Comparison of ENCODE assay signal across 12 mouse cellular contexts in the genomic region with DNA sequence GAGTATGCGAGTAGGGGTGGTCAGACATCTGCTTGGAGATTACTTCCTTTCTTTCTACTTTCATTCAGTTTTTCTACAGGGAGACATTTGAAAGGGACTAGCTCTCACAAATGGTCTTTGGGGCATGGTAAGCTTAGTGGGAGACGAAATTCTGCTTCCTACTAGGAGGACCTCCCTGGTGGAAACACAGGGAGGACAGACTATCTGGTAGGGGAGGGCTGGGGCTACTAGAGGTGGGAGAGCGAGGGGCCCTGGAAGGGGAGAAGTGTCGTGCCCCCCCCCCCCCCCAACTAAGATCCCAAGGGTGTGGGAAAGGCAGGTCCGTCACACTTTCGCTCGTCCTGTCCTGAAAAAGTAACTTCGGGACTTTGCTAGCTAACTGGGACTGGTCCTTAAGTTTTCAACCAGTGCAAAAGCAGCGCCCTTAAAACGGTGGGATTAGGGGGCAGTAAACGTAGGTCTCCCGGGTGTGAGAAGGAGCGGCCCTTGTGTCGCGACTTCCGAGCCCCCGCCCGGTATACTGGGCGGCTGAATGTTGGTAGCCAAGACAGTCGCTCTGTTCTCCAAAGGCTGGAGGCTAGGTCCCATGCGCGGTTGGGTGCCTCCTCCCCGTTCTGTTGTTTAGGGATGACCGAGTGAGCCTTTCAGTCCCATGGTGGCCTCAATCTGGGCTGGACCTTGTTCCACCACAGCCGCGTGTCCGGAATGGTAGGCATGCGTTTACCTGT.
DNase-seq lines count a peak whose midpoint lies in the region; ATAC-seq and TF ChIP-seq lines count a peak whose summit lies in the region.
"Had no signal": no experiment of that assay in that cellular context is flagged by ENCODE, and none has a peak within 500 bp of the region (broad histone marks: within the 10 kb centered on the region; RNA-seq: fewer than 3 reads in every experiment).

No protein-coding gene starts in this region.

- no peak for TF ChIP-seq CTCF in kidney, postnatal 0 days (IDR thresholded peaks at IDR 0.05; ENCODE audit: low read depth)

- H3K36me3 ChIP-seq in kidney, postnatal 0 days (ENCODE audit: insufficient read depth, low read length), result no peaks in the 10 kb centered on the region
- H3K36me3 ChIP-seq in forebrain, embryonic 11.5 days (ENCODE audit: control insufficient read depth, insufficient read depth, low read length), result no peaks in the 10 kb centered on the region
- no peaks in the 10 kb centered on the region for H3K36me3 ChIP-seq in limb, embryonic 12.5 days
- no peaks in the 10 kb centered on the region for H3K36me3 ChIP-seq in neural tube, embryonic 15.5 days
- H3K36me3 ChIP-seq: G1E had no signal

- peak overlapping the region; percentile 56 for H3K4me2 ChIP-seq in kidney, postnatal 0 days (ENCODE audit: low read length)
- peak overlapping the region; percentile 61 for H3K4me2 ChIP-seq in forebrain, embryonic 11.5 days (ENCODE audit: low read depth, low read length, severe bottlenecking)
- peak overlapping the region; percentile 67 for H3K4me2 ChIP-seq in limb, embryonic 12.5 days
- peak overlapping the region; percentile 80 for H3K4me2 ChIP-seq in neural tube, embryonic 15.5 days

- DNase-seq in kidney, postnatal 0 days (ENCODE audit: low spot score), result peak; percentile 0
- no peak for DNase-seq in kidney, adult 18-20 months
- peak; percentile 44 for DNase-seq in forebrain, embryonic 11.5 days (ENCODE audit: low spot score)
- DNase-seq in adrenal gland, postnatal 36 days, result no peak
- DNase-seq in thymus, postnatal 36 days, result no peak
- no peak for DNase-seq in gastrocnemius, postnatal 4 days (ENCODE audit: low spot score in 2 of 2)
- DNase-seq: cerebellum, adult 11-12 months; gastrocnemius, postnatal 36 days had no signal

- H3K9me3 ChIP-seq in kidney, postnatal 0 days (replicated peaks; ENCODE audit: low read length), result no peaks in the 10 kb centered on the region
- no peaks in the 10 kb centered on the region for H3K9me3 ChIP-seq in forebrain, embryonic 11.5 days (ENCODE audit: control insufficient read depth, low read length)
- no peaks in the 10 kb centered on the region for H3K9me3 ChIP-seq in limb, embryonic 12.5 days
- H3K9me3 ChIP-seq in neural tube, embryonic 15.5 days (replicated peaks), result no peaks in the 10 kb centered on the region

- H3K27me3 ChIP-seq in kidney, postnatal 0 days (ENCODE audit: insufficient read depth, low read length), result no peaks in the 10 kb centered on the region
- H3K27me3 ChIP-seq in forebrain, embryonic 11.5 days (ENCODE audit: control insufficient read depth, insufficient read depth, low read length), result no peaks in the 10 kb centered on the region
- H3K27me3 ChIP-seq in limb, embryonic 12.5 days, result peaks cover 16% of the 10 kb centered on the region
- H3K27me3 ChIP-seq in neural tube, embryonic 15.5 days (replicated peaks), result no peaks in the 10 kb centered on the region; the same call in 1 of the 2 replicates

- H3K27ac ChIP-seq in kidney, postnatal 0 days, result no peak overlapping the region
- H3K27ac ChIP-seq in forebrain, embryonic 11.5 days (ENCODE audit: low read depth, low read length), result no peak overlapping the region
- no peak overlapping the region for H3K27ac ChIP-seq in limb, embryonic 12.5 days
- H3K27ac ChIP-seq in neural tube, embryonic 15.5 days (replicated peaks), result no peak overlapping the region
- H3K27ac ChIP-seq: macrophage had no signal

- peak overlapping the region; percentile 22 for H3K4me3 ChIP-seq in kidney, postnatal 0 days (replicated peaks; ENCODE audit: low read depth, low read length)
- H3K4me3 ChIP-seq in forebrain, embryonic 11.5 days (ENCODE audit: low read depth, low read length), result peak overlapping the region; percentile 30
- peak overlapping the region; percentile 40 for H3K4me3 ChIP-seq in limb, embryonic 12.5 days (replicated peaks)
- peak overlapping the region; percentile 42 for H3K4me3 ChIP-seq in neural tube, embryonic 15.5 days (replicated peaks)

- H3K9ac ChIP-seq in kidney, postnatal 0 days (ENCODE audit: low read depth, low read length), result no peak overlapping the region
- no peak overlapping the region for H3K9ac ChIP-seq in forebrain, embryonic 11.5 days (ENCODE audit: low read length)
- no peak overlapping the region for H3K9ac ChIP-seq in limb, embryonic 12.5 days (replicated peaks)
- no peak overlapping the region for H3K9ac ChIP-seq in neural tube, embryonic 15.5 days (replicated peaks)

- WGBS in kidney, postnatal 0 days, result 26% methylated on average over 27 of the region's 28 CpGs
- WGBS in forebrain, embryonic 11.5 days, result 18% methylated on average over 28 of the region's 28 CpGs
- 9% methylated on average over 24 of the region's 28 CpGs for WGBS in limb, embryonic 12.5 days
- WGBS in neural tube, embryonic 15.5 days, result 23% methylated on average over 28 of the region's 28 CpGs

- no peak for ATAC-seq in kidney, postnatal 0 days (replicated peaks; ENCODE audit: low FRiP score, low read depth)
- ATAC-seq in forebrain, embryonic 11.5 days (replicated peaks; ENCODE audit: low FRiP score), result peak; percentile 65
- peak; percentile 47; the same call in 1 of the 2 replicates for ATAC-seq in limb, embryonic 12.5 days (ENCODE audit: insufficient number of reproducible peaks, insufficient read depth, low FRiP score, low TSS enrichment, low read depth)
- no peak for ATAC-seq in neural tube, embryonic 15.5 days (ENCODE audit: low FRiP score)

- no peaks in the 10 kb centered on the region for H3K4me1 ChIP-seq in kidney, postnatal 0 days (replicated peaks; ENCODE audit: insufficient read depth, low read length)
- H3K4me1 ChIP-seq in forebrain, embryonic 11.5 days (replicated peaks; ENCODE audit: control insufficient read depth, insufficient read depth, low read length), result no peaks in the 10 kb centered on the region
- H3K4me1 ChIP-seq in limb, embryonic 12.5 days (replicated peaks), result no peaks in the 10 kb centered on the region
- H3K4me1 ChIP-seq in neural tube, embryonic 15.5 days, result peaks cover 17% of the 10 kb centered on the region

Comparison
In these comparisons a context has a peak if more than half of its experiments do, and no peak if none do; other contexts are left out.
1. DNase-seq: peak in kidney, postnatal 0 days (single experiment) and forebrain, embryonic 11.5 days (single experiment); none in kidney, adult 18-20 months (single experiment), adrenal gland, postnatal 36 days (0 of 2), thymus, postnatal 36 days (0 of 2) and gastrocnemius, postnatal 4 days (0 of 2).
2. ATAC-seq: peak in forebrain, embryonic 11.5 days (single experiment) and limb, embryonic 12.5 days (single experiment); none in kidney, postnatal 0 days (single experiment) and neural tube, embryonic 15.5 days (single experiment).
3. Peak in every context shown above with its lines, with median percentiles within 50 percentile points of each other: H3K4me2 ChIP-seq and H3K4me3 ChIP-seq.